Mouse (Mus musculus): ENCODE data around the gene Galnt2.

DNA sequence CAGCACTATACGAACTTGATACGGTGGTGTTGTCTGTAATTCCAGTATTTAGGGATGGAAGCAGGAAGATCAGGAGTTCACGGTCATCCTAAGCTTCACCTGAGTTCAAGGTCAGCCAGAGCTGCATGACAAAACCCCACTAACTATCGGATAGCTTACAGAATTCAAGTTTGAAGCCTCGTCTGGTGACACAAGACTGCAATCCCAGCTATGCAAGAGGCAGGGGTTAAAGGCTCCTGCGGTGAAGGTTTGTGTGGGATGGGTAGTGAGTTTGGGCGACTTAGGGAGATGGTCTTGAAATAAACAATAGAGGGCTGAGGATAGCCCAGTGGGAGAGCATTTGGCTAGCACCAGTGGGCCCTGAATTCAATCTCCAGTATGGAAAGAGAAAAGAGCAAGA is 33.0 kb upstream of the Galnt2 start:
- TF ChIP-seq EP300 (IDR thresholded peaks at IDR 0.05; ENCODE audit: low read depth) (no peak), CTCF (IDR thresholded peaks at IDR 0.05; ENCODE audit: low read depth) (no peak)

All from liver, postnatal 0 days (tissue).